Mouse (Mus musculus) hindbrain, embryonic 13.5 days (tissue): ENCODE results near the gene Strap. TPM values are rescaled to one million over a fixed set of nuclear protein-coding genes. Genes with fewer than 3 reads are reported as not detected.

Experiments used
- ATAC-seq: fragments of 200-750 bp; cut with Nextera tagmentation; 2 replicates; pipeline ENCODE4 v1.8.0; 2017; ENCODE audit warnings: moderate TSS enrichment; ENCODE audit not compliant: low FRiP score
- H3K27ac ChIP-seq: fragments of 300-500 bp; sonication (generic); 2 replicates; pipeline ENCODE4 v1.5.1; 2015; ENCODE audit warnings: inconsistent platforms, mild to moderate bottlenecking, moderate library complexity
- H3K27me3 ChIP-seq: fragments of 300-500 bp; sonication (generic); 2 replicates; pipeline ENCODE4 v1.6.1; 2015; ENCODE audit warnings: mild to moderate bottlenecking, inconsistent platforms
- H3K36me3 ChIP-seq: fragments of 300-500 bp; sonication (generic); 2 replicates; pipeline ENCODE4 v1.6.1; 2015; ENCODE audit warnings: mild to moderate bottlenecking, inconsistent platforms
- H3K4me1 ChIP-seq: fragments of 300-500 bp; sonication (generic); replicated peaks from 2 replicates; pipeline ENCODE4 v1.6.1; 2015; ENCODE audit warnings: inconsistent platforms
- H3K4me2 ChIP-seq: fragments of 300-500 bp; sonication (generic); 2 replicates; pipeline ENCODE4 v1.6.1; 2015; ENCODE audit warnings: inconsistent platforms, mild to moderate bottlenecking, moderate library complexity
- H3K4me3 ChIP-seq: fragments of 300-500 bp; sonication (generic); 2 replicates; pipeline ENCODE4 v1.5.1; 2015; ENCODE audit warnings: mild to moderate bottlenecking, inconsistent platforms
- H3K9ac ChIP-seq: fragments of 300-500 bp; sonication (generic); 2 replicates; pipeline ENCODE4 v1.6.1; 2015; ENCODE audit warnings: mild to moderate bottlenecking, inconsistent platforms
- H3K9me3 ChIP-seq: fragments of 300-500 bp; sonication (generic); 2 replicates; pipeline ENCODE4 v1.6.1; 2016; ENCODE audit warnings: inconsistent platforms
- WGBS: fragments of 180-500 bp; shearing (Covaris S2); methylation state at CpG from one replicate; pipeline ENCODE4 v1.1.7; 2015; 5-methylcytosine and 5-hydroxymethylcytosine counted together
- polyA plus RNA-seq: library from polyadenylated mRNA; unstranded; fragments of >200 nt; fragmentation: Nextera tagmentation; extraction: Ambion mirVana; gene quantifications from 2 replicates; pipeline ENCODE4 v1.2.1, GENCODE M21; 2015

The Strap gene
- polyA plus RNA-seq, result 171 and 175 TPM in 2 replicates

- H3K27me3 ChIP-seq, result 0 out of 2 replicates have a peak, but pooled peaks cover 11% of the 10 kb centered on the region
- peaks cover 18% of the 10 kb centered on the region for H3K4me1 ChIP-seq
- under 1% methylated on average over 57 of the region's 86 CpGs for WGBS
- H3K27ac ChIP-seq, result peak within 1 kb of the TSS; percentile 91
- ATAC-seq, result peak; percentile 97
- H3K9ac ChIP-seq, result peak within 1 kb of the TSS; percentile 91
- H3K9me3 ChIP-seq, result no peaks in the 10 kb centered on the region
- H3K4me3 ChIP-seq, result peak within 1 kb of the TSS; percentile 94
- H3K4me2 ChIP-seq, result peak within 1 kb of the TSS; percentile 89
- peaks cover 12% of the 10 kb centered on the region for H3K36me3 ChIP-seq
Measured at GRCm38 (mm10) chr6:137734846-137735609, at the start of gene Strap. Gene Strap (plus strand): TSS chr6:137735078.

GRCm38 (mm10) chr6:137687667-137688066 lies 47.2 kb upstream of the Strap start:
- Histone ChIP-seq H3K27me3 (no peaks in the 10 kb centered on the region), H3K4me3 (no peak overlapping the region), H3K36me3 (no peaks in the 10 kb centered on the region), H3K9me3 (no peaks in the 10 kb centered on the region), H3K4me2 (no peak overlapping the region), H3K4me1 (no peaks in the 10 kb centered on the region), H3K9ac (no peak overlapping the region), H3K27ac (no peak overlapping the region)
- 93% methylated on average over 5 of the region's 5 CpGs for WGBS
- ATAC-seq, result no peak

DNA sequence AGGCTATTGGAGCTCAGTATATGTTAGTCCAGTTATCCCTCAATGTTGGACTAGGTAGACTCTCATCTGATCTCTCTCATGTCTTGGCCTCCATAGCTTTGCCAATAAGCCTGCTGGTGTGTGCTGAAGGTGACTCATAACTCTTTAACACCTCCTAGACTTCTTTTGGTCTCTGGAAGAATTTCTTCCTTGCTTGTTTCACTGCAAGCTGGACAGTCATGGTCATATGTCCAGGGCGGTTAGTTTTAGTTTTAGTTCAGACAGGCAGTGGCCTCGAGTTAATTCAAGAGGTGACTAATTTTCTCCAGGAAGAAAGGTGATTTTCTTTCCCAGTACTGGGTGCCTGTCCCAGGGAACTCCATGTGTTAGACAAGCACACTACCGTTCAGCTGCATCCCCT lies 46.8 kb upstream of the Strap start:
- WGBS, result 91% methylated on average over 3 of the region's 3 CpGs
- Histone ChIP-seq H3K9ac (no peak overlapping the region), H3K27me3 (no peaks in the 10 kb centered on the region), H3K9me3 (no peaks in the 10 kb centered on the region), H3K4me3 (no peak overlapping the region), H3K36me3 (no peaks in the 10 kb centered on the region), H3K4me2 (no peak overlapping the region), H3K27ac (no peak overlapping the region), H3K4me1 (no peaks in the 10 kb centered on the region)
- no peak for ATAC-seq

GRCm38 (mm10) chr6:137688506-137689105 lies 46.3 kb upstream of the Strap start:
- WGBS, result 80% methylated on average over 11 of the region's 11 CpGs
- Histone ChIP-seq H3K27me3 (no peaks in the 10 kb centered on the region), H3K9me3 (no peaks in the 10 kb centered on the region), H3K27ac (no peak overlapping the region), H3K9ac (no peak overlapping the region), H3K4me1 (no peaks in the 10 kb centered on the region), H3K4me3 (no peak overlapping the region), H3K4me2 (no peak overlapping the region), H3K36me3 (no peaks in the 10 kb centered on the region)
- ATAC-seq, result no peak

DNA sequence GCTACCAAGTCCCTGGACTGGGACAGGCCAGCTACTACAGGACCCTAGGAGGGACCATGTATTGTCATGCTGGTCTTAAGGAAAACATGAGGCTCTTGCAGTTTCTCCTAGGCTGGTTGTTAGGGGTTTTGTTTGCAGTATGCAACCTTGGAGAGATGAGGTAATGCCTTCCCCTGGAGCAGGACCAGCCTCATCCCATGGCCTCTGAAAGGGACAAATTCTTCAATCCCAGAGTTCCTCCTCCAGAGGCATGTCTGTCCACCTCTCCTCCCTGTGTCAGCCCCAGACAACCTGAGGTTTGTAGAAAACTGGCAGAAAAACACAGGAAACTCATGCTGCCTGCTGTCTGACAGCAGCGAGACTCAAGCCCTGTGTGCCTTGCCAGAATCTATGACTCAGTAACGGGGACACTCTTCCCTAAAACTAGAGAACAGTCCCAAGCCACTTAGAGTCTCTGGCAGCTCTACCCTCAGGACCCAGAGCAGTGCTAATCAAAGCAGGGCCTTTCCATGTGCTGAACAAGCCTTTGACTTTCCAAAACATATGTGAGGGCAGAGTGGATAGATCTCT lies 44.2 kb upstream of the Strap start:
- Histone ChIP-seq H3K27ac (no peak overlapping the region), H3K4me2 (no peak overlapping the region), H3K4me3 (no peak overlapping the region), H3K9me3 (no peaks in the 10 kb centered on the region), H3K9ac (no peak overlapping the region), H3K4me1 (no peaks in the 10 kb centered on the region), H3K36me3 (no peaks in the 10 kb centered on the region), H3K27me3 (no peaks in the 10 kb centered on the region)
- WGBS, result 91% methylated on average over 2 of the region's 2 CpGs
- ATAC-seq, result no peak

GRCm38 (mm10) chr6:137694310-137694709 lies 40.6 kb upstream of the Strap start:
- H3K27me3 ChIP-seq, result no peaks in the 10 kb centered on the region
- no peaks in the 10 kb centered on the region for H3K36me3 ChIP-seq
- no peak overlapping the region for H3K4me2 ChIP-seq
- no peaks in the 10 kb centered on the region for H3K4me1 ChIP-seq
- no peaks in the 10 kb centered on the region for H3K9me3 ChIP-seq
- no peak overlapping the region for H3K27ac ChIP-seq
- ATAC-seq, result no peak
- 90% methylated on average over 2 of the region's 2 CpGs for WGBS
- no peak overlapping the region for H3K4me3 ChIP-seq
- no peak overlapping the region for H3K9ac ChIP-seq

DNA sequence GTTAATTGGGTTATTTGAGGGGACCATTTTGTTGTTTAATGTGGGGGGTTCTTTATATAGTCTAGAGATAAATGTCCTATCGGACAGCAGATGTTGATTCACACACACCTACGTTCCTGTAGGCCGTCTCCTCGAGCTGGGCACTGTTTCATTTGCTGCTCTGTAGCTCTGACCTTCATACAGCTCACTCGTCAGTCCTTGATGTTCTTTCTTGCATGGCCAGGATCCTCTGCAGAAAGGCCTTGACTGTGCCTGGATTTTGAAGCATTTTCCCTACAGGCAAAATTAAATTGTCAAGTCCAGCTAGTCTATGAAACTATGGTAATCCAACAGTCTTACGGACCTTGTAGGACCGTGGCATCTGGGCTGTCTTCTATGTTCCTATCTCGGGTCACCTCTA lies 39.8 kb upstream of the Strap start:
- H3K4me2 ChIP-seq, result no peak overlapping the region
- no peak overlapping the region for H3K9ac ChIP-seq
- no peak overlapping the region for H3K27ac ChIP-seq
- ATAC-seq, result no peak
- no peaks in the 10 kb centered on the region for H3K27me3 ChIP-seq
- no peaks in the 10 kb centered on the region for H3K36me3 ChIP-seq
- WGBS, result 96% methylated on average over 8 of the region's 8 CpGs
- H3K9me3 ChIP-seq, result no peaks in the 10 kb centered on the region
- H3K4me3 ChIP-seq, result no peak overlapping the region
- H3K4me1 ChIP-seq, result no peaks in the 10 kb centered on the region

GRCm38 (mm10) chr6:137696445-137697204 lies 38.3 kb upstream of the Strap start:
- no peak for ATAC-seq
- Histone ChIP-seq H3K36me3 (no peaks in the 10 kb centered on the region), H3K4me1 (no peaks in the 10 kb centered on the region), H3K9me3 (no peaks in the 10 kb centered on the region), H3K27me3 (0 out of 2 replicates have a peak, but pooled peaks cover 5% of the 10 kb centered on the region), H3K9ac (no peak overlapping the region), H3K27ac (no peak overlapping the region), H3K4me3 (no peak overlapping the region), H3K4me2 (no peak overlapping the region)
- WGBS, result 74% methylated on average over 8 of the region's 8 CpGs

DNA sequence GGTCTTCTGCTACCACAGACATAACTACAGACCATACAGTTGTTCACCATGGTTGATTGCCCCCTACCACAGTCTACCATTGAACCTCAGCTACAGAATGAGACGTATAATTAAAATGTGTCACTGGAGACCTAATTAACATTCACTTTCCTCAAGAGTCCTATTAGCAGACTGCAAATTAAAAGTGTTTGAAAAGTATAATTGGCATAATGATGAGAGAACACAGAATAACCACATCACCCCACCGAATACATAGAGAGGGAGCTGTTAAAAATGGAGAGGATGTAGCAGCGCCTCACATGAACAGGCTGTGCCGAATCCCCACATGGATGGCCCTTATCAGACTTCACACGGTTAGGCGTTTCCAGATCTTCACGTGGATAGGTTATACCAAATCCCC lies 35.4 kb upstream of the Strap start:
- Histone ChIP-seq H3K4me3 (no peak overlapping the region), H3K9ac (no peak overlapping the region), H3K27me3 (0 out of 2 replicates have a peak, but pooled peaks cover 5% of the 10 kb centered on the region), H3K4me1 (no peaks in the 10 kb centered on the region), H3K4me2 (no peak overlapping the region), H3K27ac (no peak overlapping the region), H3K9me3 (no peaks in the 10 kb centered on the region), H3K36me3 (no peaks in the 10 kb centered on the region)
- WGBS, result 73% methylated on average over 7 of the region's 7 CpGs
- peak; percentile 65; the same call in 1 of the 2 replicates for ATAC-seq

DNA sequence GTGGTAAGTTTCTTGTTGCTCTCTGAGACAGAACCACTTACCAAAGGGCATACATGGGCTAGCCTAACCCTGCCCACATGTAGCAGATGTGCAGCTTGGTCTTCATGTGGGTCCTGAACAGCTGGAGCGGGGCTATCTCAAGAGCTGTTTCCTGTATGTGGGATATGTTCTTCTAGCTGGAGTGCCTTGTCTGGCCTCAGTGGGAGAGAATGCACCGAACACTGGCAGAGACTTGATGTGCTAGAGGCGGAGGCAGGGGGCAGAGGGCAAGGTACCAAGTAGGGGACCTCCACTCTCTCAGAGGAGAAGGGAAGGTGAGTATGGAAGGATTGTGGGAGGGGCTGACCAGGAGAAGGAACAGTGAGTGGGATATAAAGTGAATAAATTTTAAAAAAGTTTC lies 32.7 kb upstream of the Strap start:
- H3K27ac ChIP-seq, result no peak overlapping the region
- no peaks in the 10 kb centered on the region for H3K9me3 ChIP-seq
- no peak overlapping the region for H3K9ac ChIP-seq
- no peak overlapping the region for H3K4me3 ChIP-seq
- 92% methylated on average over 3 of the region's 3 CpGs for WGBS
- H3K27me3 ChIP-seq, result 0 out of 2 replicates have a peak, but pooled peaks cover 7% of the 10 kb centered on the region
- H3K4me1 ChIP-seq, result no peaks in the 10 kb centered on the region
- H3K4me2 ChIP-seq, result no peak overlapping the region
- H3K36me3 ChIP-seq, result no peaks in the 10 kb centered on the region
- no peak for ATAC-seq

GRCm38 (mm10) chr6:137702918-137703317 lies 32.0 kb upstream of the Strap start:
- H3K9ac ChIP-seq, result no peak overlapping the region
- no peak overlapping the region for H3K4me2 ChIP-seq
- no peaks in the 10 kb centered on the region for H3K9me3 ChIP-seq
- 0 out of 2 replicates have a peak, but pooled peaks cover 10% of the 10 kb centered on the region for H3K27me3 ChIP-seq
- H3K4me1 ChIP-seq, result no peaks in the 10 kb centered on the region
- no peak overlapping the region for H3K4me3 ChIP-seq
- 91% methylated on average over 4 of the region's 4 CpGs for WGBS
- no peak overlapping the region for H3K27ac ChIP-seq
- ATAC-seq, result no peak
- H3K36me3 ChIP-seq, result no peaks in the 10 kb centered on the region

DNA sequence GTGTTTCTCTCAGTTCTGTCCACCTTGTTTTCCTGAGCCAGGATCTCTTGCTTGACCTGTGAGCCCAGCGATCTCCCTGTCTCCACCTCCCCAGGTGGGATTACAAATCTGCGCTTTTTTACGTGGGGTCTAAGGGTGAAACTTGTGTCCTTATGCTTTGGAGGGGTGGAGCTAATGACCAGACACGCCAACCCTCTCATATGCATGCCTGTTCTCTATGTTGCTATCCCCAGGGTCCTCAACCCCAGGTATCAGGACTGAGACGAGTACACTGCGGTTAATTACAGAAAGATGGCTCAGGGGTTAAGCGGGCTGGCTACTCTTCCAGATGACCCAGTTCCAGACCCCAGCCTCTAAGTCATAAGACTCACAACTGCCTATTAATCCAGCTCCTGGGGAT lies 31.4 kb upstream of the Strap start:
- no peaks in the 10 kb centered on the region for H3K4me1 ChIP-seq
- no peak overlapping the region for H3K27ac ChIP-seq
- 0 out of 2 replicates have a peak, but pooled peaks cover 10% of the 10 kb centered on the region for H3K27me3 ChIP-seq
- ATAC-seq, result no peak
- no peaks in the 10 kb centered on the region for H3K9me3 ChIP-seq
- no peak overlapping the region for H3K9ac ChIP-seq
- WGBS, result 87% methylated on average over 7 of the region's 7 CpGs
- H3K4me3 ChIP-seq, result no peak overlapping the region
- H3K36me3 ChIP-seq, result no peaks in the 10 kb centered on the region
- no peak overlapping the region for H3K4me2 ChIP-seq
